Mouse (Mus musculus) brain, embryonic 14.5 days (tissue): ENCODE measurements around the gene Gpr152.

Source experiments
- CTCF ChIP-seq: fragments of 200-500 bp; IDR thresholded peaks from 2 replicates; pipeline ENCODE4 v1.5.1; 2012; ENCODE audit warnings: inconsistent platforms, mild to moderate bottlenecking, moderate library complexity, borderline replicate concordance; ENCODE audit not compliant: insufficient read depth, insufficient read length; ENCODE audit errors: extremely low read depth
- POLR2A ChIP-seq: fragments of 200-500 bp; IDR thresholded peaks from 2 replicates; pipeline ENCODE4 v1.6.1; 2012; ENCODE audit warnings: mild to moderate bottlenecking, inconsistent platforms, borderline replicate concordance; ENCODE audit not compliant: poor library complexity, insufficient read depth, insufficient read length, severe bottlenecking; ENCODE audit errors: extremely low read depth

- TF ChIP-seq POLR2A (no peak), CTCF (no peak)
Measured at GRCm38 (mm10) chr19:4151898-4152297, 12.3 kb downstream of the Gpr152 start.
